Mouse (Mus musculus) MEL (cell line): ENCODE data around the gene Aldh3b3. TPM values are rescaled to one million over a fixed set of nuclear protein-coding genes. Genes with fewer than 3 reads are reported as not detected.

Source experiments
- DNase-seq: peaks from one replicate; pipeline ENCODE4 v3.0.0; 2011; ENCODE audit warnings: low read depth, low spot score
- H3K27ac ChIP-seq: 2 replicates; pipeline ENCODE4 v1.5.1; 2012; ENCODE audit warnings: low read depth, mild to moderate bottlenecking, control low read depth, low read length, moderate library complexity; ENCODE audit not compliant: control insufficient read depth
- H3K27me3 ChIP-seq, 2 experiments: fragments of 150-350 bp in 1 of 2; sonication (generic) in 1 of 2; 2 replicates each; pipeline ENCODE4 v1.6.1; 2012; ENCODE audit warnings: low read length in 2 of 2, mild to moderate bottlenecking in 2 of 2, improper control_type of control experiment in 1 of 2, moderate library complexity in 1 of 2; ENCODE audit not compliant: insufficient read depth in 2 of 2, control insufficient read depth in 1 of 2
- H3K36me3 ChIP-seq, 2 experiments: 2 replicates each; pipeline ENCODE4 v1.6.1; 2012 to 2014; ENCODE audit warnings: low read length in 2 of 2, improper control_type of control experiment in 1 of 2, inconsistent platforms in 1 of 2, mild to moderate bottlenecking in 1 of 2; ENCODE audit not compliant: insufficient read depth in 2 of 2, control insufficient read depth in 1 of 2
- H3K4me1 ChIP-seq, 2 experiments: fragments of 150-350 bp in 1 of 2; sonication (generic) in 1 of 2; 2 replicates each; pipeline ENCODE4 v1.6.1; 2012; ENCODE audit warnings: low read length in 2 of 2, improper control_type of control experiment in 1 of 2, mild to moderate bottlenecking in 1 of 2; ENCODE audit not compliant: insufficient read depth in 2 of 2, control insufficient read depth in 1 of 2
- H3K4me3 ChIP-seq, 2 experiments: fragments of 150-350 bp in 1 of 2; sonication (generic) in 1 of 2; 2 replicates each; pipeline ENCODE4 v1.5.1; 2012; ENCODE audit warnings: low read depth in 2 of 2, low read length in 2 of 2, mild to moderate bottlenecking in 2 of 2, moderate library complexity in 2 of 2, control low read depth in 1 of 2, improper control_type of control experiment in 1 of 2; ENCODE audit not compliant: control insufficient read depth in 1 of 2, insufficient read depth in 1 of 2
- H3K79me2 ChIP-seq: 2 replicates; pipeline ENCODE4 v1.6.1; 2012; ENCODE audit warnings: mild to moderate bottlenecking, low read length, moderate library complexity; ENCODE audit not compliant: control insufficient read depth, poor library complexity, insufficient read depth
- H3K9ac ChIP-seq: 2 replicates; pipeline ENCODE4 v1.6.1; 2012; ENCODE audit warnings: low read depth, mild to moderate bottlenecking, control low read depth, low read length, moderate library complexity; ENCODE audit not compliant: control insufficient read depth, poor library complexity, severe bottlenecking
- H3K9me3 ChIP-seq: fragments of 150-350 bp; sonication (generic); replicated peaks from 2 replicates; pipeline ENCODE4 v1.6.1; 2012; ENCODE audit warnings: mild to moderate bottlenecking, low read length, improper control_type of control experiment, moderate library complexity; ENCODE audit not compliant: insufficient read depth
- CHD2 ChIP-seq: IDR thresholded peaks from 2 replicates; pipeline ENCODE4 v1.6.1; 2011; ENCODE audit warnings: low read length, improper control_type of control experiment
- E2F4 ChIP-seq: IDR thresholded peaks from 2 replicates; pipeline ENCODE4 v1.6.1; 2011; ENCODE audit warnings: low read depth, low read length, improper control_type of control experiment, borderline replicate concordance
- ELF1 ChIP-seq: IDR thresholded peaks from 2 replicates; pipeline ENCODE4 v1.6.1; 2014; ENCODE audit warnings: low read depth, mild to moderate bottlenecking, inconsistent platforms, low read length, improper control_type of control experiment, moderate library complexity
- ETS1 ChIP-seq: IDR thresholded peaks from 2 replicates; pipeline ENCODE4 v1.6.1; 2012; ENCODE audit warnings: low read depth, mild to moderate bottlenecking, inconsistent platforms, low read length, improper control_type of control experiment, moderate library complexity
- GABPA ChIP-seq: IDR thresholded peaks from 2 replicates; pipeline ENCODE4 v1.6.1; 2012; ENCODE audit warnings: low read depth, mild to moderate bottlenecking, inconsistent platforms, low read length, improper control_type of control experiment, moderate library complexity
- GATA1 ChIP-seq: IDR thresholded peaks from 2 replicates; pipeline ENCODE4 v1.6.1; 2011; ENCODE audit warnings: low read depth, low read length, improper control_type of control experiment
- JUND ChIP-seq: IDR thresholded peaks from 2 replicates; pipeline ENCODE4 v1.6.1; 2011; ENCODE audit warnings: low read depth, mild to moderate bottlenecking, improper control_type of control experiment, low read length
- KAT2A ChIP-seq: conservative IDR thresholded peaks from 2 replicates; pipeline ENCODE4 v1.6.1; 2012; ENCODE audit warnings: low read depth, low read length, improper control_type of control experiment, inconsistent platforms
- MAX ChIP-seq: IDR thresholded peaks from 2 replicates; pipeline ENCODE4 v1.6.1; 2011; ENCODE audit warnings: low read length, improper control_type of control experiment
- MEF2A ChIP-seq: IDR thresholded peaks from 2 replicates; pipeline ENCODE4 v1.6.1; 2014; ENCODE audit warnings: low read depth, mild to moderate bottlenecking, inconsistent platforms, low read length, improper control_type of control experiment; ENCODE audit not compliant: poor library complexity, insufficient replicate concordance, severe bottlenecking; ENCODE audit errors: extremely low read depth
- MXI1 ChIP-seq: IDR thresholded peaks from 2 replicates; pipeline ENCODE4 v1.6.1; 2011; ENCODE audit warnings: mild to moderate bottlenecking, low read depth, low read length, improper control_type of control experiment
- NRF1 ChIP-seq: IDR thresholded peaks from 2 replicates; pipeline ENCODE4 v1.6.1; 2014; ENCODE audit warnings: low read depth, mild to moderate bottlenecking, inconsistent platforms, low read length, improper control_type of control experiment, moderate library complexity; ENCODE audit not compliant: poor library complexity, insufficient read depth, severe bottlenecking
- POLR2A ChIP-seq, 2 experiments: IDR thresholded peaks; 2 replicates each; pipeline ENCODE4 v1.6.1; 2011 to 2012; ENCODE audit warnings: low read length in 2 of 2, mild to moderate bottlenecking in 2 of 2, control low read depth in 1 of 2, improper control_type of control experiment in 1 of 2, low read depth in 1 of 2, moderate library complexity in 1 of 2; ENCODE audit not compliant: control insufficient read depth in 1 of 2, insufficient read depth in 1 of 2, poor library complexity in 1 of 2
- POLR2AphosphoS2 ChIP-seq: IDR thresholded peaks from 2 replicates; pipeline ENCODE4 v1.6.1; 2011; ENCODE audit warnings: low read length, improper control_type of control experiment
- POLR2AphosphoS5 ChIP-seq: IDR thresholded peaks from 2 replicates; pipeline ENCODE4 v1.6.1; 2012; ENCODE audit warnings: low read depth, borderline replicate concordance, mild to moderate bottlenecking, inconsistent platforms, low read length, moderate library complexity, mixed read lengths
- RAD21 ChIP-seq: IDR thresholded peaks from 2 replicates; pipeline ENCODE4 v1.6.1; 2011; ENCODE audit warnings: mild to moderate bottlenecking, low read depth, low read length, improper control_type of control experiment
- SIN3A ChIP-seq: IDR thresholded peaks from 2 replicates; pipeline ENCODE4 v1.6.1; 2012; ENCODE audit warnings: low read length, improper control_type of control experiment, inconsistent platforms
- UBTF ChIP-seq: IDR thresholded peaks from 2 replicates; pipeline ENCODE4 v1.6.1; 2012; ENCODE audit warnings: low read depth, mild to moderate bottlenecking, inconsistent platforms, low read length, improper control_type of control experiment, moderate library complexity, borderline replicate concordance; ENCODE audit not compliant: insufficient read depth
- USF1 ChIP-seq: IDR thresholded peaks from 2 replicates; pipeline ENCODE4 v1.6.1; 2014; ENCODE audit warnings: low read depth, mild to moderate bottlenecking, inconsistent platforms, low read length, improper control_type of control experiment, moderate library complexity
- USF2 ChIP-seq, 2 experiments: IDR thresholded peaks; 2 replicates each; pipeline ENCODE4 v1.6.1; 2011 to 2012; ENCODE audit warnings: improper control_type of control experiment in 2 of 2, low read length in 2 of 2, borderline replicate concordance in 1 of 2, inconsistent platforms in 1 of 2, low read depth in 1 of 2, mild to moderate bottlenecking in 1 of 2; ENCODE audit not compliant: insufficient read depth in 1 of 2
- ZC3H11A ChIP-seq: IDR thresholded peaks from 2 replicates; pipeline ENCODE4 v1.6.1; 2012; ENCODE audit warnings: low read depth, mild to moderate bottlenecking, inconsistent platforms, low read length, improper control_type of control experiment
- ZMIZ1 ChIP-seq: IDR thresholded peaks from 2 replicates; pipeline ENCODE4 v1.6.1; 2012; ENCODE audit warnings: low read depth, mild to moderate bottlenecking, inconsistent platforms, low read length, improper control_type of control experiment, moderate library complexity
- polyA plus RNA-seq, 2 experiments: library from polyadenylated mRNA; stranded (reverse) in 1 of 2; unstranded in 1 of 2; fragments of >175 nt in 1 of 2; fragments of >200 nt in 1 of 2; gene quantifications; 2 replicates each; pipeline versions ENCODE4 v1.2.1 to v1.2.4; 2012; ENCODE audit warnings: low replicate concordance in 2 of 2, low read depth in 1 of 2; ENCODE audit not compliant: insufficient read length in 2 of 2, insufficient read depth in 1 of 2, missing spikeins in 1 of 2
- total RNA-seq: library from RNA; depleted of rRNA; stranded (reverse); fragments of 300-350 nt; gene quantifications from 2 replicates; pipeline ENCODE4 v1.2.3, GENCODE M21; 2012

Aldh3b3 gene
- total and polyA plus RNA-seq, 3 experiments: not detected

DNA sequence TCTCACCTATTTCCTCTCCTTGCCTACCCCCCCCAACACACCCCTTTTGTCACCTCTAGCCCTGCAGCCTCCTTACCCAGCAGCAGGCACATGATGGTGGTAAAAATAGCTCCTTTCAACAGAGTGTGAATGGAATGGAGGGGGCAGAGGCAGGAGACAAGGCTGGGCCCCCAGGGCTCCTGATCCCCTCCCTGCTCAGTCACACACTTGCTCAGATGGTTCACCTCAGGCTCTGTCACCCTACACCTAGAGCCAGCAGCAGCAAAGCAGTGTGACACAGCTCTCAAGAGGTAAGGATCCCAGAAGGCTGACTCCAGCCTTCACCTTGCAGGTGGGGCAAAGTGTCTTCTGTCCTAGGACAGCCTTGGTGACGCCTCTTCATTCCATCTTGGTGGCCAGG is 44.7 kb downstream of the Aldh3b3 start, which contains the start of gene Doc2g:
Gene Doc2g (plus strand): TSS at position 202 of the 400 bp plus-strand sequence.
- Histone ChIP-seq H3K9ac (no peak within 1 kb of the TSS), H3K27ac (no peak within 1 kb of the TSS), H3K27me3 (no peaks in the 10 kb centered on the region), H3K9me3 (no peaks in the 10 kb centered on the region), H3K36me3 (peaks cover 2 to 6% of the 10 kb centered on the region in 2 experiments; a peak in 3 of 4 replicates), H3K79me2 (peaks cover 1% of the 10 kb centered on the region; the same call in 1 of the 2 replicates), H3K4me1 (peaks cover 0 to 15% of the 10 kb centered on the region in 2 experiments; a peak in 2 of 4 replicates), H3K4me3 (no peak within 1 kb of the TSS)
- no peak for TF ChIP-seq USF2 (IDR thresholded peaks at IDR 0.05; ENCODE audit: borderline replicate concordance in 1 of 2, insufficient read depth in 1 of 2, low read depth in 1 of 2, low read length in 2 of 2)
- TF ChIP-seq ZMIZ1: no peak
- TF ChIP-seq CHD2: no peak
- no peak for TF ChIP-seq KAT2A
- no peak for TF ChIP-seq NRF1
- no peak for TF ChIP-seq POLR2AphosphoS2
- no peak for TF ChIP-seq E2F4
- 0 out of 2 replicates have a peak, but pooled peaks have one; percentile 6 for TF ChIP-seq POLR2AphosphoS5
- TF ChIP-seq MXI1: no peak
- no peak for DNase-seq

DNA sequence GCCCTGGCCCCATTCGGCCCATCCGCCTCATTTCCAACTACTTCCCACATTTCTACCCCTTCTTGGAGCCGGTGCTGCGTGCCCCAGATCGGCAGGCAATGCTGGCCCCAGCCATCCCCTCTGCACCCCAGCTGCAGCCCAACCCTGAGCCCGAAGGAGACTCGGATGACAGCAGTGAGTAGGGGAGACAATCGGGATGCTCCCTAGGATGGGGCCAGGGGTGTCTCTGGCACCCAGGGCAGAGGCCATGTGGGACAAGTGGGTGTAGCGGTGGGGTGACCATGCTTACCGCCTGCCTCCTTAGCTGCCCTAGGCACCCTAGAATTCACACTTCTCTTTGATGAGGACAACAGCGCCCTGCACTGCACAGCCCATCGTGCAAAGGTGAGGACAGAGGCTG is 45.2 kb downstream of the Aldh3b3 start:
- Histone ChIP-seq H3K4me1 (peaks cover 0 to 15% of the 10 kb centered on the region in 2 experiments; a peak in 2 of 4 replicates), H3K27ac (no peak overlapping the region), H3K4me3 (no peak overlapping the region), H3K36me3 (peaks cover 2 to 6% of the 10 kb centered on the region in 2 experiments; a peak in 3 of 4 replicates), H3K79me2 (peaks cover 1% of the 10 kb centered on the region; the same call in 1 of the 2 replicates), H3K9me3 (no peaks in the 10 kb centered on the region), H3K27me3 (no peaks in the 10 kb centered on the region), H3K9ac (no peak overlapping the region)
- TF ChIP-seq GATA1 (no peak), ETS1 (no peak), MAX (no peak), CHD2 (no peak), USF1 (no peak), RAD21 (no peak), MXI1 (no peak)
- DNase-seq: no peak

DNA sequence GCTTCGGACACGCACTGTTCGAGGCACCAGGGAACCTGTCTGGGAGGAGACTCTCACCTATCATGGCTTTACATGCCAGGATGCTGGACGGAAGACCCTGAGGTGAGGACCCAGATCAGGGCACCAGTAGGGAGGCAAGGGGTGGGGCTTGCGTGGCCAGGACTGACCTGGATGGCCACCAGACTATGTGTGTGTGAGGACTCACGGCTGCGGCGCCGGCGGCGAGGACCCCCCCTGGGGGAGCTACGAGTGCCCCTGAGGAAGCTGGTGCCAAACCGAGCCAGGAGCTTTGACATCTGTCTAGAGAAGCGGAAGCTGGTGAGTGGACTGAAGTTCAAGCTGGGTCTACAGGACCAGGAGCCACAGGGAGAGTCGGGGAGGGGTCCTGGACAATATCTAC is 45.9 kb downstream of the Aldh3b3 start:
- Histone ChIP-seq H3K4me1 (peaks cover 0 to 10% of the 10 kb centered on the region in 2 experiments; a peak in 2 of 4 replicates), H3K27me3 (no peaks in the 10 kb centered on the region), H3K79me2 (peaks cover 1% of the 10 kb centered on the region; the same call in 1 of the 2 replicates), H3K36me3 (peaks cover 2 to 5% of the 10 kb centered on the region in 2 experiments; a peak in 3 of 4 replicates), H3K9ac (no peak overlapping the region), H3K4me3 (no peak overlapping the region)
- no peak for DNase-seq
- TF ChIP-seq UBTF (no peak), GABPA (no peak), CHD2 (no peak), MEF2A (no peak), ELF1 (no peak), NRF1 (no peak), ZC3H11A (no peak), ETS1 (no peak), USF2 (IDR thresholded peaks at IDR 0.05; ENCODE audit: borderline replicate concordance in 1 of 2, insufficient read depth in 1 of 2, low read depth in 1 of 2, low read length in 2 of 2) (no peak), JUND (no peak), RAD21 (no peak), ZMIZ1 (no peak), SIN3A (no peak), POLR2A (IDR thresholded peaks at IDR 0.05; ENCODE audit: control insufficient read depth in 1 of 2, insufficient read depth in 1 of 2, low read depth in 1 of 2, low read length in 2 of 2, poor library complexity in 1 of 2) (no peak), KAT2A (no peak)
- TF ChIP-seq, all 39 proteins: peak for 0
- Histone ChIP-seq H3K9me3 (no peaks in the 10 kb centered on the region), H3K27ac (no peak overlapping the region)
